Comparison of ENCODE assay signal across 8 mouse cellular contexts in the genomic region with DNA sequence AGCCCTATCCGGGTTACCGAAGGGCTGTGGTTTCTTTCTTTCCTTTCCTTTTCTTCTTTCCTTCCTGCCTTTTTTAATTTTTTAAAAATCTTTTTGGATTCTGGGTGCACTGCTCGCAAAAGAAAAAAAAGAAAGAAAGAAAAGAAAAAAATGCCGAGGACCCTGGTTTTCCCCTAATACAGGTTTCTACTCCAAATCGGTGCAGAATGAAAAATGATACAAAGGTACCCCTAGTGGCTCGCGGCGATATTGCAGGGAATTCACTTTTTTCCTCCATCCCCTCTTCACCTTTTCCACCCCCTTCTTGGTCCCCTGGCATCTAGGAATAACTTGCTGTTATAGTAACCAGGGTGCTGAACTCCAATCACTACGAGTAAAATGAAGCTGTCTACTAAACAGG.
DNase-seq lines count a peak whose midpoint lies in the region; ATAC-seq lines count a peak whose summit lies in the region.

No protein-coding gene starts in this region.

- ATAC-seq in embryonic facial prominence, embryonic 14.5 days (ENCODE audit: low read depth) = peak; percentile 73; the same call in 1 of the 2 replicates

- H3K4me1 ChIP-seq in embryonic facial prominence, embryonic 14.5 days (ENCODE audit: control insufficient read depth, insufficient read depth, low read length) = no peaks in the 10 kb centered on the region; the same call in 1 of the 2 replicates

- 1% methylated on average over 9 of the region's 9 CpGs for WGBS in embryonic facial prominence, embryonic 14.5 days

- peak overlapping the region; percentile 69 for H3K4me2 ChIP-seq in embryonic facial prominence, embryonic 14.5 days (ENCODE audit: low read depth, low read length)

- peak; percentile 43 for DNase-seq in ES-CJ7 (ENCODE audit: low read depth, low spot score)
- DNase-seq in adrenal gland, postnatal 36 days = peak; percentile 33 to 36
- DNase-seq in embryonic facial prominence, embryonic 14.5 days (ENCODE audit: low spot score) = peak; percentile 62
- peak; percentile 47 for DNase-seq in heart, postnatal 4 days
- peak; percentile 37 for DNase-seq in layer of hippocampus, adult 9-11 months
- DNase-seq in lung, postnatal 25 days (ENCODE audit: low spot score) = peak; percentile 2
- peak; percentile 71 for DNase-seq in right cerebral cortex, postnatal 4 days
- DNase-seq in spleen, postnatal 10 days (ENCODE audit: low spot score in 2 of 2) = no peak

- H3K27ac ChIP-seq in embryonic facial prominence, embryonic 14.5 days (replicated peaks; ENCODE audit: low read depth, low read length) = no peak overlapping the region

- H3K36me3 ChIP-seq in embryonic facial prominence, embryonic 14.5 days (ENCODE audit: control insufficient read depth, insufficient read depth, low read length) = no peaks in the 10 kb centered on the region

- H3K4me3 ChIP-seq in embryonic facial prominence, embryonic 14.5 days (ENCODE audit: low read depth, low read length) = peak overlapping the region; percentile 58

- peak overlapping the region; percentile 56 for H3K9ac ChIP-seq in embryonic facial prominence, embryonic 14.5 days (ENCODE audit: low read depth, low read length)

- H3K9me3 ChIP-seq in embryonic facial prominence, embryonic 14.5 days (ENCODE audit: control insufficient read depth, low read length) = no peaks in the 10 kb centered on the region

- H3K27me3 ChIP-seq in embryonic facial prominence, embryonic 14.5 days (replicated peaks; ENCODE audit: control insufficient read depth, insufficient read depth, low read length) = no peaks in the 10 kb centered on the region

Comparison
In these comparisons a context has a peak if more than half of its experiments do, and no peak if none do; other contexts are left out.
1. DNase-seq: peak in ES-CJ7 (single experiment), adrenal gland, postnatal 36 days (2 of 2), embryonic facial prominence, embryonic 14.5 days (single experiment), heart, postnatal 4 days (single experiment), layer of hippocampus, adult 9-11 months (single experiment), lung, postnatal 25 days (single experiment) and right cerebral cortex, postnatal 4 days (single experiment); none in spleen, postnatal 10 days (0 of 2).